In the genomic region with DNA sequence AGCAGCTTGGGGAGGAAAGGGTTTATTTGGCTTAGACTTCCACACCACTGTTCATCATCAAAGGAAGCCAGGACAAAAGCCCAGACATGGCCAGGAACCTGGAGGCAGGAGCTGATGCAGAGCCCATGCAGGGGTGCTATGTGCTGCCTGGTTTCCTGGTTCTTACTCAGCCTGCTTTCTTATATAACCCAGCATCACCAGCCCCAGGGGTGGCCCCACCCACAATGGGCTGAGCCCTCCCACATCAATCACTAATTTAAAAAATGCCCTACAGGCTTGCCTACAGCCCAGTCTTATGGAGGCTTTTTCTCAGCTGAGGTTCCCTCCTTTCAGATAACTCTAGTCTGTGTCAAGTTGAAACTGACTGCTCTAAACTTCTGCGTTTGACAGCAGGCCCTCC, we compare ENCODE assay signal across 17 mouse cellular contexts. TPM values are rescaled to one million over a fixed set of nuclear protein-coding genes. Genes with fewer than 3 reads are reported as not detected.
DNase-seq lines count a peak whose midpoint lies in the region; ATAC-seq lines count a peak whose summit lies in the region.
"Had no signal": no experiment of that assay in that cellular context is flagged by ENCODE, and none has a peak within 500 bp of the region (broad histone marks: within the 10 kb centered on the region; RNA-seq: fewer than 3 reads in every experiment).

No protein-coding gene starts in this region.

- H3K4me1 ChIP-seq in forebrain, embryonic 11.5 days (replicated peaks; ENCODE audit: control insufficient read depth, insufficient read depth, low read length), result no peaks in the 10 kb centered on the region
- H3K4me1 ChIP-seq in forebrain, embryonic 12.5 days, result peaks cover 12% of the 10 kb centered on the region
- 0 out of 2 replicates have a peak, but pooled peaks cover 13% of the 10 kb centered on the region for H3K4me1 ChIP-seq in hindbrain, embryonic 14.5 days (replicated peaks; ENCODE audit: control insufficient read depth, insufficient read depth, low read length)
- H3K4me1 ChIP-seq in neural tube, embryonic 15.5 days, result peaks cover 46% of the 10 kb centered on the region

- no peak for ATAC-seq in forebrain, embryonic 11.5 days (replicated peaks; ENCODE audit: low FRiP score)
- no peak for ATAC-seq in forebrain, embryonic 12.5 days (ENCODE audit: low FRiP score)
- no peak for ATAC-seq in hindbrain, embryonic 14.5 days (ENCODE audit: low FRiP score)
- no peak for ATAC-seq in neural tube, embryonic 15.5 days (ENCODE audit: low FRiP score)
- ATAC-seq: forebrain, embryonic 16.5 days had no signal

- no peak overlapping the region for H3K4me2 ChIP-seq in forebrain, embryonic 11.5 days (ENCODE audit: low read depth, low read length, severe bottlenecking)
- no peak overlapping the region for H3K4me2 ChIP-seq in forebrain, embryonic 12.5 days
- peak overlapping the region; percentile 53 for H3K4me2 ChIP-seq in hindbrain, embryonic 14.5 days (replicated peaks)
- H3K4me2 ChIP-seq in neural tube, embryonic 15.5 days, result peak overlapping the region; percentile 62
- H3K4me2 ChIP-seq: heart, embryonic 13.5 days; lung, embryonic 14.5 days had no signal

- H3K9ac ChIP-seq in forebrain, embryonic 11.5 days (ENCODE audit: low read length), result no peak overlapping the region
- no peak overlapping the region for H3K9ac ChIP-seq in forebrain, embryonic 12.5 days
- H3K9ac ChIP-seq in hindbrain, embryonic 14.5 days, result 0 out of 2 replicates have a peak overlapping the region, but pooled peaks have one; percentile 33
- H3K9ac ChIP-seq in neural tube, embryonic 15.5 days (replicated peaks), result peak overlapping the region; percentile 74
- H3K9ac ChIP-seq: heart, embryonic 13.5 days; lung, embryonic 14.5 days had no signal

- intact Hi-C loops in left cerebral cortex, postnatal 36 days (cut with DNase I), result no loop called here

- no peak overlapping the region for H3K27ac ChIP-seq in forebrain, embryonic 11.5 days (ENCODE audit: low read depth, low read length)
- H3K27ac ChIP-seq in forebrain, embryonic 12.5 days, result no peak overlapping the region
- H3K27ac ChIP-seq in hindbrain, embryonic 14.5 days, result no peak overlapping the region
- no peak overlapping the region for H3K27ac ChIP-seq in neural tube, embryonic 15.5 days (replicated peaks)
- H3K27ac ChIP-seq: heart, embryonic 13.5 days had no signal

- no peaks in the 10 kb centered on the region for H3K36me3 ChIP-seq in forebrain, embryonic 11.5 days (ENCODE audit: control insufficient read depth, insufficient read depth, low read length)
- H3K36me3 ChIP-seq in forebrain, embryonic 12.5 days (replicated peaks), result no peaks in the 10 kb centered on the region
- peaks cover 39% of the 10 kb centered on the region for H3K36me3 ChIP-seq in hindbrain, embryonic 14.5 days (replicated peaks; ENCODE audit: control insufficient read depth, insufficient read depth)
- peaks cover 25% of the 10 kb centered on the region for H3K36me3 ChIP-seq in neural tube, embryonic 15.5 days
- H3K36me3 ChIP-seq: G1E; heart, embryonic 13.5 days had no signal

- WGBS in forebrain, embryonic 11.5 days, result 96% methylated on average over 1 of the region's 1 CpGs
- 89% methylated on average over 1 of the region's 1 CpGs for WGBS in forebrain, embryonic 12.5 days
- WGBS in hindbrain, embryonic 14.5 days, result 91% methylated on average over 1 of the region's 1 CpGs
- 91% methylated on average over 1 of the region's 1 CpGs for WGBS in neural tube, embryonic 15.5 days

- peaks cover 5% of the 10 kb centered on the region; the same call in 1 of the 2 replicates for H3K27me3 ChIP-seq in forebrain, embryonic 11.5 days (ENCODE audit: control insufficient read depth, insufficient read depth, low read length)
- H3K27me3 ChIP-seq in forebrain, embryonic 12.5 days, result peaks cover 43% of the 10 kb centered on the region
- no peaks in the 10 kb centered on the region for H3K27me3 ChIP-seq in hindbrain, embryonic 14.5 days (ENCODE audit: control insufficient read depth, insufficient read depth, low read length)
- peaks cover 4% of the 10 kb centered on the region; the same call in 1 of the 2 replicates for H3K27me3 ChIP-seq in neural tube, embryonic 15.5 days (replicated peaks)

- H3K9me3 ChIP-seq in forebrain, embryonic 11.5 days (ENCODE audit: control insufficient read depth, low read length), result no peaks in the 10 kb centered on the region
- H3K9me3 ChIP-seq in forebrain, embryonic 12.5 days, result no peaks in the 10 kb centered on the region
- H3K9me3 ChIP-seq in hindbrain, embryonic 14.5 days (ENCODE audit: control insufficient read depth, low read length), result no peaks in the 10 kb centered on the region
- no peaks in the 10 kb centered on the region for H3K9me3 ChIP-seq in neural tube, embryonic 15.5 days (replicated peaks)
- H3K9me3 ChIP-seq: G1E; heart, embryonic 13.5 days had no signal

- H3K4me3 ChIP-seq in forebrain, embryonic 11.5 days (ENCODE audit: low read depth, low read length), result no peak overlapping the region
- no peak overlapping the region for H3K4me3 ChIP-seq in forebrain, embryonic 12.5 days (replicated peaks)
- H3K4me3 ChIP-seq in hindbrain, embryonic 14.5 days (replicated peaks; ENCODE audit: low read length), result peak overlapping the region; percentile 64
- H3K4me3 ChIP-seq in neural tube, embryonic 15.5 days (replicated peaks), result peak overlapping the region; percentile 66
- H3K4me3 ChIP-seq: heart, embryonic 13.5 days had no signal

- peak; percentile 50 for DNase-seq in forebrain, embryonic 11.5 days (ENCODE audit: low spot score)
- peak; percentile 43 to 44 for DNase-seq in left cerebral cortex, postnatal 36 days (ENCODE audit: low spot score in 2 of 2)
- no peak for DNase-seq in left cerebral cortex, adult 11 months (ENCODE audit: low spot score)
- no peak for DNase-seq in hindbrain, embryonic 14.5 days (ENCODE audit: low spot score)
- no peak for DNase-seq in testis, postnatal 14 days (ENCODE audit: low spot score)
- DNase-seq: cerebellum, postnatal 10 days; gastrocnemius, postnatal 36 days; kidney, adult 2 months; kidney, postnatal 36 days; lung, embryonic 14.5 days had no signal

RNA-seq across cellular contexts. Expression of a gene that starts 2.4 kb away (rescaled TPM):
- polyA plus RNA-seq in forebrain, embryonic 11.5 days (2014; fragmentation: Nextera tagmentation; extraction: Ambion mirVana), result 20.2 and 23.8 TPM in 2 replicates
- polyA plus RNA-seq in forebrain, embryonic 12.5 days (2016; fragmentation: Nextera tagmentation; extraction: Ambion mirVana), result 34.1 and 39.7 TPM in 2 replicates
- 100 to 1,000 TPM; 386 to 903 TPM for total RNA-seq in left cerebral cortex, postnatal 36 days (2021)
- polyA plus RNA-seq in hindbrain, embryonic 14.5 days (2014; fragmentation: Nextera tagmentation; extraction: Ambion mirVana), result 412 and 543 TPM in 2 replicates
- polyA plus RNA-seq in neural tube, embryonic 15.5 days (2015; fragmentation: Nextera tagmentation; extraction: Ambion mirVana), result 898 and 1,236 TPM in 2 replicates
- total RNA-seq: hematopoietic stem cell, adult 5-6 weeks; megakaryocyte, adult 5-6 weeks had no signal
- polyA plus RNA-seq: G1E had no signal

RNA-seq across cellular contexts. Expression of a gene that starts 31.8 kb away (rescaled TPM):
- 23.2 and 25.1 TPM in 2 replicates for polyA plus RNA-seq in forebrain, embryonic 11.5 days (2014; fragmentation: Nextera tagmentation; extraction: Ambion mirVana)
- polyA plus RNA-seq in forebrain, embryonic 12.5 days (2016; fragmentation: Nextera tagmentation; extraction: Ambion mirVana), result 24.3 and 26.0 TPM in 2 replicates
- 100 to 1,000 TPM; 107 to 109 TPM for total RNA-seq in left cerebral cortex, postnatal 36 days (2021)
- 29.7 and 34.7 TPM in 2 replicates for polyA plus RNA-seq in hindbrain, embryonic 14.5 days (2014; fragmentation: Nextera tagmentation; extraction: Ambion mirVana)
- 20.9 and 24.5 TPM in 2 replicates for polyA plus RNA-seq in neural tube, embryonic 15.5 days (2015; fragmentation: Nextera tagmentation; extraction: Ambion mirVana)

Comparison
In these comparisons a context has a peak if more than half of its experiments do, and no peak if none do; other contexts are left out.
1. DNase-seq: peak in forebrain, embryonic 11.5 days (single experiment) and left cerebral cortex, postnatal 36 days (2 of 2); none in left cerebral cortex, adult 11 months (single experiment), hindbrain, embryonic 14.5 days (single experiment) and testis, postnatal 14 days (single experiment).
2. H3K4me2 ChIP-seq: peak in hindbrain, embryonic 14.5 days (single experiment) and neural tube, embryonic 15.5 days (single experiment); none in forebrain, embryonic 11.5 days (single experiment) and forebrain, embryonic 12.5 days (single experiment).
3. H3K4me3 ChIP-seq: peak in hindbrain, embryonic 14.5 days (single experiment) and neural tube, embryonic 15.5 days (single experiment); none in forebrain, embryonic 11.5 days (single experiment) and forebrain, embryonic 12.5 days (single experiment).
4. H3K9ac ChIP-seq: peak in hindbrain, embryonic 14.5 days (single experiment) and neural tube, embryonic 15.5 days (single experiment); none in forebrain, embryonic 11.5 days (single experiment) and forebrain, embryonic 12.5 days (single experiment).
5. RNA of a gene that starts 2.4 kb away (polyA plus RNA-seq): 898 to 1,236 TPM in neural tube, embryonic 15.5 days and 412 to 543 TPM in hindbrain, embryonic 14.5 days; 34.1 to 39.7 TPM in forebrain, embryonic 12.5 days and 20.2 to 23.8 TPM in forebrain, embryonic 11.5 days; every median in the first group is over 10 times any median in the second.